Mouse (Mus musculus): Measurements from ENCODE around the gene Acsl3. TPM values are rescaled to one million over a fixed set of nuclear protein-coding genes. Genes with fewer than 3 reads are reported as not detected.

Gene Acsl3
- 63.4 and 76.1 TPM in 2 replicates for polyA plus RNA-seq (2015; fragmentation: Nextera tagmentation; extraction: Ambion mirVana)

- H3K4me3 ChIP-seq = peak within 1 kb of the TSS; percentile 95
- H3K27me3 ChIP-seq = no peaks in the 10 kb centered on the region
- H3K9me3 ChIP-seq (replicated peaks) = no peaks in the 10 kb centered on the region
- peaks cover 35% of the 10 kb centered on the region for H3K4me1 ChIP-seq
- WGBS = under 1% methylated on average over 46 of the region's 104 CpGs
- ATAC-seq = peak; percentile 100
- no peaks in the 10 kb centered on the region for H3K36me3 ChIP-seq (ENCODE audit: poor library complexity, severe bottlenecking)
- H3K4me2 ChIP-seq = peak within 1 kb of the TSS; percentile 71
- peak within 1 kb of the TSS; percentile 97 for H3K27ac ChIP-seq
- H3K9ac ChIP-seq = peak within 1 kb of the TSS; percentile 96
Observed at GRCm38 (mm10) chr1:78657671-78658440, at the start of gene Acsl3, which contains the start of gene Utp14b. Gene Acsl3, plus strand, starts transcription at chr1:78657825. Gene Utp14b, plus strand, starts transcription at chr1:78658038.

GRCm38 (mm10) chr1:78609134-78609907, 48.3 kb upstream of the Acsl3 start:
- Histone ChIP-seq H3K27ac (no peak overlapping the region), H3K36me3 (ENCODE audit: poor library complexity, severe bottlenecking) (no peaks in the 10 kb centered on the region), H3K4me1 (no peaks in the 10 kb centered on the region), H3K9me3 (replicated peaks) (no peaks in the 10 kb centered on the region), H3K4me2 (no peak overlapping the region), H3K27me3 (no peaks in the 10 kb centered on the region), H3K4me3 (no peak overlapping the region), H3K9ac (no peak overlapping the region)
- no peak for ATAC-seq
- WGBS = 34% methylated on average over 12 of the region's 12 CpGs

GRCm38 (mm10) chr1:78611039-78611438, 46.6 kb upstream of the Acsl3 start:
- ATAC-seq = no peak
- H3K4me1 ChIP-seq = no peaks in the 10 kb centered on the region

GRCm38 (mm10) chr1:78612959-78613358, 44.7 kb upstream of the Acsl3 start:
- no peaks in the 10 kb centered on the region for H3K4me1 ChIP-seq
- H3K36me3 ChIP-seq (ENCODE audit: poor library complexity, severe bottlenecking) = no peaks in the 10 kb centered on the region
- H3K9ac ChIP-seq = no peak overlapping the region
- WGBS = 95% methylated on average over 1 of the region's 1 CpGs
- no peaks in the 10 kb centered on the region for H3K9me3 ChIP-seq (replicated peaks)
- H3K27me3 ChIP-seq = no peaks in the 10 kb centered on the region
- ATAC-seq = no peak
- H3K4me2 ChIP-seq = no peak overlapping the region
- no peak overlapping the region for H3K27ac ChIP-seq
- H3K4me3 ChIP-seq = no peak overlapping the region

More at GRCm38 (mm10) chr1:78611039-78611438, 46.6 kb upstream of the Acsl3 start:
- Histone ChIP-seq H3K27me3 (no peaks in the 10 kb centered on the region), H3K9me3 (replicated peaks) (no peaks in the 10 kb centered on the region), H3K4me2 (no peak overlapping the region), H3K27ac (no peak overlapping the region), H3K9ac (no peak overlapping the region), H3K4me3 (no peak overlapping the region), H3K36me3 (ENCODE audit: poor library complexity, severe bottlenecking) (no peaks in the 10 kb centered on the region)
- 73% methylated on average over 4 of the region's 4 CpGs for WGBS

- Histone ChIP-seq H3K27ac (no peak overlapping the region), H3K9me3 (replicated peaks) (no peaks in the 10 kb centered on the region), H3K4me1 (no peaks in the 10 kb centered on the region), H3K4me2 (no peak overlapping the region), H3K36me3 (ENCODE audit: poor library complexity, severe bottlenecking) (no peaks in the 10 kb centered on the region), H3K9ac (no peak overlapping the region), H3K27me3 (no peaks in the 10 kb centered on the region), H3K4me3 (no peak overlapping the region)
- 97% methylated on average over 2 of the region's 2 CpGs for whole genome bisulfite sequencing
- ATAC-seq = no peak
Observed at GRCm38 (mm10) chr1:78624352-78624751, 33.3 kb upstream of the Acsl3 start.

GRCm38 (mm10) chr1:78634486-78634885, 23.1 kb upstream of the Acsl3 start:
- H3K27me3 ChIP-seq = no peaks in the 10 kb centered on the region
- H3K4me2 ChIP-seq = no peak overlapping the region
- H3K9me3 ChIP-seq (replicated peaks) = no peaks in the 10 kb centered on the region
- ATAC-seq = no peak
- H3K27ac ChIP-seq = no peak overlapping the region
- H3K36me3 ChIP-seq (ENCODE audit: poor library complexity, severe bottlenecking) = no peaks in the 10 kb centered on the region
- H3K9ac ChIP-seq = no peak overlapping the region
- 74% methylated on average over 3 of the region's 3 CpGs for whole genome bisulfite sequencing
- no peaks in the 10 kb centered on the region for H3K4me1 ChIP-seq
- no peak overlapping the region for H3K4me3 ChIP-seq

- Histone ChIP-seq H3K9ac (no peak overlapping the region), H3K27me3 (no peaks in the 10 kb centered on the region), H3K4me2 (no peak overlapping the region), H3K9me3 (replicated peaks) (no peaks in the 10 kb centered on the region), H3K27ac (no peak overlapping the region), H3K36me3 (ENCODE audit: poor library complexity, severe bottlenecking) (no peaks in the 10 kb centered on the region), H3K4me3 (no peak overlapping the region), H3K4me1 (no peaks in the 10 kb centered on the region)
- no peak for ATAC-seq
Observed at GRCm38 (mm10) chr1:78640871-78641270, 16.8 kb upstream of the Acsl3 start.

- Histone ChIP-seq H3K4me2 (no peak overlapping the region), H3K4me1 (no peaks in the 10 kb centered on the region), H3K9ac (no peak overlapping the region), H3K27ac (no peak overlapping the region), H3K9me3 (replicated peaks) (no peaks in the 10 kb centered on the region), H3K4me3 (no peak overlapping the region), H3K36me3 (ENCODE audit: poor library complexity, severe bottlenecking) (no peaks in the 10 kb centered on the region), H3K27me3 (no peaks in the 10 kb centered on the region)
- ATAC-seq = no peak
- WGBS = 97% methylated on average over 3 of the region's 3 CpGs
Observed at GRCm38 (mm10) chr1:78641791-78642190, 15.8 kb upstream of the Acsl3 start.

- Histone ChIP-seq H3K9ac (no peak overlapping the region), H3K27ac (no peak overlapping the region), H3K27me3 (no peaks in the 10 kb centered on the region), H3K36me3 (ENCODE audit: poor library complexity, severe bottlenecking) (no peaks in the 10 kb centered on the region), H3K4me2 (no peak overlapping the region), H3K4me3 (no peak overlapping the region), H3K4me1 (no peaks in the 10 kb centered on the region), H3K9me3 (replicated peaks) (no peaks in the 10 kb centered on the region)
- no peak for ATAC-seq
- WGBS = 86% methylated on average over 2 of the region's 2 CpGs
Observed at GRCm38 (mm10) chr1:78642197-78642596, 15.4 kb upstream of the Acsl3 start.

GRCm38 (mm10) chr1:78647317-78647885, 10.2 kb upstream of the Acsl3 start:
- WGBS = 72% methylated on average over 8 of the region's 8 CpGs
- Histone ChIP-seq H3K4me3 (no peak overlapping the region), H3K9me3 (replicated peaks) (no peaks in the 10 kb centered on the region), H3K9ac (no peak overlapping the region), H3K27me3 (no peaks in the 10 kb centered on the region), H3K36me3 (ENCODE audit: poor library complexity, severe bottlenecking) (no peaks in the 10 kb centered on the region), H3K27ac (no peak overlapping the region), H3K4me2 (no peak overlapping the region), H3K4me1 (no peaks in the 10 kb centered on the region)
- ATAC-seq = no peak

GRCm38 (mm10) chr1:78649269-78650061, 8.2 kb upstream of the Acsl3 start:
- Histone ChIP-seq H3K36me3 (ENCODE audit: poor library complexity, severe bottlenecking) (no peaks in the 10 kb centered on the region), H3K9ac (no peak overlapping the region), H3K4me3 (no peak overlapping the region), H3K4me1 (no peaks in the 10 kb centered on the region), H3K27ac (no peak overlapping the region), H3K9me3 (replicated peaks) (no peaks in the 10 kb centered on the region), H3K27me3 (no peaks in the 10 kb centered on the region), H3K4me2 (no peak overlapping the region)
- 42% methylated on average over 6 of the region's 6 CpGs for WGBS
- ATAC-seq = no peak
